Mouse (Mus musculus) forebrain, embryonic 14.5 days (tissue): Measurements from ENCODE around the gene Mrgprh. TPM values are rescaled to one million over a fixed set of nuclear protein-coding genes. Genes with fewer than 3 reads are reported as not detected.
A peak's percentile ranks its signal among the peaks of the same experiment; 100 is the strongest.

Experiments
- ATAC-seq: fragments of 200-750 bp; cut with Nextera tagmentation; 2 replicates; pipeline ENCODE4 v1.8.0; 2017; ENCODE audit warnings: mild to moderate bottlenecking, moderate library complexity
- DNase-seq: peaks from one replicate; pipeline ENCODE4 v3.0.0-alpha.2; 2015; ENCODE audit warnings: low spot score
- H3K27ac ChIP-seq: fragments of 300-500 bp; sonication (generic); 2 replicates; pipeline ENCODE4 v1.5.1; 2014; ENCODE audit warnings: low read depth, mild to moderate bottlenecking, control low read depth, low read length, moderate library complexity
- H3K27me3 ChIP-seq: fragments of 300-500 bp; sonication (generic); replicated peaks from 2 replicates; pipeline ENCODE4 v1.6.1; 2014; ENCODE audit warnings: low read length, control low read depth, mixed read lengths; ENCODE audit not compliant: control insufficient read depth, insufficient read depth
- H3K36me3 ChIP-seq: fragments of 300-500 bp; sonication (generic); 2 replicates; pipeline ENCODE4 v1.6.1; 2014; ENCODE audit warnings: low read length, control low read depth; ENCODE audit not compliant: control insufficient read depth, insufficient read depth
- H3K4me1 ChIP-seq: fragments of 300-500 bp; sonication (generic); 2 replicates; pipeline ENCODE4 v1.6.1; 2014; ENCODE audit warnings: antibody characterized with exemption, low read length, control low read depth; ENCODE audit not compliant: control insufficient read depth, insufficient read depth
- H3K4me2 ChIP-seq: fragments of 300-500 bp; sonication (generic); 2 replicates; pipeline ENCODE4 v1.6.1; 2014; ENCODE audit warnings: mild to moderate bottlenecking, control low read depth, low read length
- H3K4me3 ChIP-seq: fragments of 300-500 bp; sonication (generic); 2 replicates; pipeline ENCODE4 v1.5.1; 2014; ENCODE audit warnings: low read depth, low read length, control low read depth
- H3K9ac ChIP-seq: fragments of 300-500 bp; sonication (generic); 2 replicates; pipeline ENCODE4 v1.6.1; 2014; ENCODE audit warnings: mild to moderate bottlenecking, low read length, control low read depth, moderate library complexity
- H3K9me3 ChIP-seq: fragments of 300-500 bp; sonication (generic); replicated peaks from 2 replicates; pipeline ENCODE4 v1.6.1; 2016; ENCODE audit warnings: low read length, control low read depth, mixed read lengths; ENCODE audit not compliant: control insufficient read depth
- WGBS: fragments of 180-500 bp; shearing (Covaris S2); extraction: QIAGEN DNeasy Blood & Tissue Kit; methylation state at CpG from one replicate; pipeline ENCODE4 v1.1.7; 2014; 5-methylcytosine and 5-hydroxymethylcytosine counted together
- microRNA-seq: library from miRNA; unstranded; fragments of <30 nt; microRNA quantifications from one replicate; pipeline ENCODE4, GENCODE M21; 2016
- polyA plus RNA-seq: library from polyadenylated mRNA; unstranded; fragments of >200 nt; fragmentation: Nextera tagmentation; extraction: Ambion mirVana; gene quantifications from 2 replicates; pipeline ENCODE4 v1.2.1, GENCODE M21; 2014

Mrgprh gene
- polyA plus RNA-seq, 1 experiment from 2014 or later, result not detected

DNA sequence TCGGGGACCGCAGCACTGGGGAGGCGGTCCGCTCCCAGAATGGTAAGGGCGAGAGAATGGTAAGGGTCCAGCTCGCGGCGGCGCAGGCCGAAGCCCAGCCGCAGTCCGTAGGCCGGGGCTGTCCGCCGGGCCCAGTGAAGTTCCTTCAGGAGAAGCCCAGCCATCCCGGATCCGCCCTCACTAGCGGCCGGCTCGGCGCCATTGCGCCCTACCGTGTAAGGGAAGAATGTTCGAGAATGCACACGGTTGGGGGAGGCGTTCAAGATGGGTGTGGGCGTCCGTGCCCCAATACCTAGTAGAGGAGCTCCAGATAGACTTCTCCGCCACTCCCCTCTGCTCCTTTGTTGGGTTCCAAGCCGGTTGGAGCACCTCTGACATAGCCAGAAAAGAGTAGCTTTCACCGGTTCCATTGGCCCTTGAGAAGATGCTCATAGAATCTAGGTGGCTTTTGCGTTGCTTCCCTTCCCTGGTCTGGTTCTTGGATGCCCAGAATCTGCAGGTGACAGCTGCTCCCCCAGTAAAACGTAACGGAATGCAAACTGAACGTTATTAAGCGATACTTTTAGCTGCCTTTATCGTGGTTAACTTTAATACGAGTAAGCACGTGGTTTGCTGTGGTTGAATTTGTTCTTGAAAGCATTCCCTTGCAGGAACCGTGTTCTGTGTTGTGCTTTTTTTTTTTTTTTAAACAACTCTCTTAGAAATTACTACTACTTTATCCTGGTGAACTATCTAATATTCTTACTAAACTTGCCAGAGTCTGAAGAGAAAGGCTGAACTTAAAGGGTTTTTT, 41.0 kb downstream of the Mrgprh start:
- H3K27me3 ChIP-seq, result no peaks in the 10 kb centered on the region
- peak overlapping the region; percentile 91 for H3K4me3 ChIP-seq
- peak overlapping the region; percentile 96 for H3K9ac ChIP-seq
- WGBS, result under 1% methylated on average over 40 of the region's 40 CpGs
- peaks cover 6% of the 10 kb centered on the region; the same call in 1 of the 2 replicates for H3K4me1 ChIP-seq
- ATAC-seq (peak; percentile 58), DNase-seq (peak; percentile 38)
- no peaks in the 10 kb centered on the region for H3K9me3 ChIP-seq
- peaks cover 57% of the 10 kb centered on the region for H3K36me3 ChIP-seq
- H3K4me2 ChIP-seq, result peak overlapping the region; percentile 90
- peak overlapping the region; percentile 84 for H3K27ac ChIP-seq

DNA sequence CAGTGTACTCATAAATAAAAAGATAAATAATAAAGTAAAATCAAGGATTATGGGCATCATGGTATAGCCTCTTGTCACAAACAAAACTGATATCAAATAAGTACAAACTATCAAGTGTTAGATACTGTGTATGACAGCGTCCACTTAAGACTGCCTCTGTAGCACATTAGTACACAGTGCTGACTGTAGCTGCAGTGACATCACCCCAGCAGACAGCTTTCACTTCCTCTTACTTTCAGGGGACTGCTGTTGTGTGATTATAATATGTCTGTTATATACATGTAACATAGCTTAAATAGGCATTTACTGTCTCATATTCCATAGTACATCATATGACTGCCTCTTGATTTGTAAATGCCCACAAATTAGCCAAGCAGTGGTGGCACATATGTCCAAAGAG, 45.2 kb downstream of the Mrgprh start:
- 94% methylated on average over 1 of the region's 1 CpGs for WGBS
- no peak overlapping the region for H3K27ac ChIP-seq
- H3K9ac ChIP-seq, result no peak overlapping the region
- H3K4me2 ChIP-seq, result no peak overlapping the region
- H3K4me1 ChIP-seq, result 0 out of 2 replicates have a peak, but pooled peaks cover 2% of the 10 kb centered on the region
- no peak overlapping the region for H3K4me3 ChIP-seq
- H3K9me3 ChIP-seq, result no peaks in the 10 kb centered on the region
- no peak for DNase-seq
- no peak for ATAC-seq
- H3K27me3 ChIP-seq, result no peaks in the 10 kb centered on the region
- peaks cover 75% of the 10 kb centered on the region for H3K36me3 ChIP-seq

GRCm38 (mm10) chr17:12925001-12925400, 49.2 kb downstream of the Mrgprh start:
- no peak for DNase-seq
- no peak overlapping the region for H3K9ac ChIP-seq
- whole genome bisulfite sequencing, result 90% methylated on average over 3 of the region's 3 CpGs
- H3K27ac ChIP-seq, result no peak overlapping the region
- no peak for ATAC-seq
- no peak overlapping the region for H3K4me2 ChIP-seq
- H3K27me3 ChIP-seq, result no peaks in the 10 kb centered on the region
- no peaks in the 10 kb centered on the region for H3K4me1 ChIP-seq
- no peak overlapping the region for H3K4me3 ChIP-seq
- H3K9me3 ChIP-seq, result no peaks in the 10 kb centered on the region
- peaks cover 62% of the 10 kb centered on the region for H3K36me3 ChIP-seq

DNA sequence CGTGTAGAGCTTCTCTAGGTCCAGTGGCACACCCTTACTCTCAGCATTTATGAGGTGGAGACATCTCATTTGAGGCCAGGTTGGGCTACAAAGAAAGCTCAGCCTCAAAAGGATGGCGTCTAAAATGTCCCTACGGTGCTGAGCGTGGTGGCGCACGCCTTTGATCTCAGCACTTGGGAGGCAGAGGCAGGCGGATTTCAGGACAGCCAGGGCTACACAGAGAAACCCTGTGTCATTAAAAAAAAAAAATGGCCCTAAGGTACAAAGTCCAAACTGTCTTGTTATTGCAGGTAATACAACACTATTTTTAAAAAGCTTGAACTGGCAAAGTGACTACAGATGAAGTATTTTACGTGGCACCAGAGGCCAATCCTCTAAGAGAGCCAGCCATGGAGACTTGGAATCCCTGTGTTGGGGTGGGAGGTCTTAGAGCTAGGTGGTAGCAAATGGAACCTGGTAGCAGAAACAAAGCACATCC, 49.9 kb downstream of the Mrgprh start:
- H3K9me3 ChIP-seq, result no peaks in the 10 kb centered on the region
- no peaks in the 10 kb centered on the region for H3K4me1 ChIP-seq
- H3K9ac ChIP-seq, result no peak overlapping the region
- H3K4me3 ChIP-seq, result no peak overlapping the region
- WGBS, result 88% methylated on average over 8 of the region's 8 CpGs
- H3K4me2 ChIP-seq, result no peak overlapping the region
- H3K27me3 ChIP-seq, result no peaks in the 10 kb centered on the region
- no peak for DNase-seq
- peaks cover 55% of the 10 kb centered on the region for H3K36me3 ChIP-seq
- no peak overlapping the region for H3K27ac ChIP-seq
- no peak for ATAC-seq

Small RNA genes within 50 kb of the gene (microRNA-seq; reads per million reads assigned to microRNA genes)
- not detected for gene Gm24085

Other genes starting within 250 kb of the Mrgprh start
- gene Slc22a1, start 200.2 kb upstream of the Mrgprh start, polyA plus RNA-seq, result not detected in 2 replicates
- 9.6 and 10.9 TPM in 2 replicates for gene Igf2r, start 106.4 kb upstream of the Mrgprh start, polyA plus RNA-seq
- gene Mas1, start 7.9 kb upstream of the Mrgprh start, polyA plus RNA-seq, result 0.43 TPM in 1 of 2 replicates, not detected in the other
- gene Pnldc1, start 34.2 kb downstream of the Mrgprh start, polyA plus RNA-seq, result 1.5 and 2.2 TPM in 2 replicates
- 462 and 494 TPM in 2 replicates for gene Tcp1, start 39.7 kb downstream of the Mrgprh start, polyA plus RNA-seq
- gene Mrpl18, start 40.3 kb downstream of the Mrgprh start, polyA plus RNA-seq, result 113 and 128 TPM in 2 replicates
- 0.33 and 0.82 TPM in 2 replicates for gene Acat3, start 64.6 kb downstream of the Mrgprh start, polyA plus RNA-seq
- 211 and 216 TPM in 2 replicates for gene Acat2, start 84.7 kb downstream of the Mrgprh start, polyA plus RNA-seq
- 161 and 166 TPM in 2 replicates for gene Wtap, start 118.1 kb downstream of the Mrgprh start, polyA plus RNA-seq
- 147 and 155 TPM in 2 replicates for gene Sod2, start 130.8 kb downstream of the Mrgprh start, polyA plus RNA-seq
- gene Gpr31b, start 176.3 kb downstream of the Mrgprh start, polyA plus RNA-seq, result 0.19 TPM in 1 of 2 replicates, not detected in the other
- 0.08 and 0.12 TPM in 2 replicates for gene Tcp10b, start 185.1 kb downstream of the Mrgprh start, polyA plus RNA-seq